11 mouse cellular contexts compared by ENCODE assay signal in genomic region chr15:77256782-77257181, GRCm38 (mm10). TPM values are rescaled to one million over a fixed set of nuclear protein-coding genes. Genes with fewer than 3 reads are reported as not detected.
DNase-seq lines count a peak whose midpoint lies in the region; ATAC-seq and TF ChIP-seq lines count a peak whose summit lies in the region.
"Had no signal": no experiment of that assay in that cellular context is flagged by ENCODE, and none has a peak within 500 bp of the region (broad histone marks: within the 10 kb centered on the region; RNA-seq: fewer than 3 reads in every experiment).

No protein-coding gene starts in this region.

- peak overlapping the region; percentile 66 for H3K9ac ChIP-seq in heart, embryonic 13.5 days
- H3K9ac ChIP-seq in midbrain, embryonic 11.5 days (ENCODE audit: low read length) = no peak overlapping the region
- H3K9ac ChIP-seq in midbrain, embryonic 16.5 days (ENCODE audit: low read depth, low read length) = no peak overlapping the region
- no peak overlapping the region for H3K9ac ChIP-seq in forebrain, embryonic 13.5 days
- H3K9ac ChIP-seq: hindbrain, embryonic 15.5 days; midbrain, embryonic 13.5 days had no signal

- H3K27me3 ChIP-seq in heart, embryonic 13.5 days (replicated peaks) = no peaks in the 10 kb centered on the region
- no peaks in the 10 kb centered on the region for H3K27me3 ChIP-seq in midbrain, embryonic 11.5 days (ENCODE audit: control insufficient read depth, insufficient read depth, low read length)
- H3K27me3 ChIP-seq in midbrain, embryonic 16.5 days (ENCODE audit: control insufficient read depth, insufficient read depth, low read depth, low read length) = no peaks in the 10 kb centered on the region
- H3K27me3 ChIP-seq in forebrain, embryonic 13.5 days = no peaks in the 10 kb centered on the region
- H3K27me3 ChIP-seq: hindbrain, embryonic 15.5 days; midbrain, embryonic 13.5 days had no signal

- WGBS in heart, embryonic 13.5 days = 71% methylated on average over 4 of the region's 4 CpGs
- 84% methylated on average over 4 of the region's 4 CpGs for WGBS in midbrain, embryonic 11.5 days
- WGBS in midbrain, embryonic 16.5 days = 92% methylated on average over 4 of the region's 4 CpGs
- WGBS in forebrain, embryonic 13.5 days = 87% methylated on average over 4 of the region's 4 CpGs

- H3K27ac ChIP-seq in heart, embryonic 13.5 days (replicated peaks) = peak overlapping the region; percentile 66
- no peak overlapping the region for H3K27ac ChIP-seq in midbrain, embryonic 11.5 days (ENCODE audit: low read depth, low read length)
- no peak overlapping the region for H3K27ac ChIP-seq in midbrain, embryonic 16.5 days (ENCODE audit: low read length)
- H3K27ac ChIP-seq in embryonic fibroblast, embryonic 13.5 days (ENCODE audit: insufficient read depth, low read length) = peak overlapping the region; percentile 98
- no peak overlapping the region for H3K27ac ChIP-seq in forebrain, embryonic 13.5 days
- H3K27ac ChIP-seq: macrophage; midbrain, embryonic 13.5 days had no signal

- H3K4me1 ChIP-seq in heart, embryonic 13.5 days = peaks cover 67% of the 10 kb centered on the region
- H3K4me1 ChIP-seq in midbrain, embryonic 11.5 days (ENCODE audit: control insufficient read depth, insufficient read depth, low read length) = no peaks in the 10 kb centered on the region
- peaks cover 23% of the 10 kb centered on the region for H3K4me1 ChIP-seq in midbrain, embryonic 16.5 days (ENCODE audit: control insufficient read depth, insufficient read depth, low read length)
- H3K4me1 ChIP-seq in embryonic fibroblast, embryonic 13.5 days (ENCODE audit: control insufficient read depth, insufficient read depth, low read length) = peaks cover 33% of the 10 kb centered on the region
- H3K4me1 ChIP-seq in forebrain, embryonic 13.5 days = peaks cover 43% of the 10 kb centered on the region

- DNase-seq in heart, adult 8-10 months (ENCODE audit: low spot score) = no peak
- DNase-seq in midbrain, embryonic 11.5 days (ENCODE audit: low spot score, missing footprints) = peak; percentile 57
- no peak for DNase-seq in cerebellum, postnatal 4 days (ENCODE audit: low spot score in 2 of 2)

- no peak for ATAC-seq in heart, embryonic 13.5 days (ENCODE audit: extremely low read depth, insufficient number of reproducible peaks, low FRiP score, low TSS enrichment)
- ATAC-seq in midbrain, embryonic 11.5 days (ENCODE audit: low FRiP score) = no peak
- no peak for ATAC-seq in midbrain, embryonic 16.5 days
- ATAC-seq in forebrain, embryonic 13.5 days = no peak
- ATAC-seq: midbrain, embryonic 13.5 days had no signal

- H3K4me2 ChIP-seq in heart, embryonic 13.5 days = peak overlapping the region; percentile 59
- H3K4me2 ChIP-seq in midbrain, embryonic 11.5 days = no peak overlapping the region
- H3K4me2 ChIP-seq in midbrain, embryonic 16.5 days (ENCODE audit: low read length) = no peak overlapping the region
- H3K4me2 ChIP-seq in forebrain, embryonic 13.5 days = no peak overlapping the region
- H3K4me2 ChIP-seq: hindbrain, embryonic 15.5 days; midbrain, embryonic 13.5 days had no signal

- no peaks in the 10 kb centered on the region for H3K36me3 ChIP-seq in heart, embryonic 13.5 days
- H3K36me3 ChIP-seq in midbrain, embryonic 11.5 days (ENCODE audit: control insufficient read depth, insufficient read depth, low read length) = no peaks in the 10 kb centered on the region
- H3K36me3 ChIP-seq in midbrain, embryonic 16.5 days (ENCODE audit: control insufficient read depth, insufficient read depth, low read length) = no peaks in the 10 kb centered on the region
- no peaks in the 10 kb centered on the region for H3K36me3 ChIP-seq in forebrain, embryonic 13.5 days (ENCODE audit: poor library complexity, severe bottlenecking)
- H3K36me3 ChIP-seq: G1E; hindbrain, embryonic 15.5 days; midbrain, embryonic 13.5 days had no signal

- TF ChIP-seq CTCF in embryonic fibroblast, embryonic 13.5 days (IDR thresholded peaks at IDR 0.05; ENCODE audit: borderline replicate concordance, insufficient read depth, low read length) = no peak

- H3K9me3 ChIP-seq in heart, embryonic 13.5 days = no peaks in the 10 kb centered on the region
- no peaks in the 10 kb centered on the region for H3K9me3 ChIP-seq in midbrain, embryonic 11.5 days (ENCODE audit: control insufficient read depth, low read length)
- H3K9me3 ChIP-seq in midbrain, embryonic 16.5 days (replicated peaks; ENCODE audit: control insufficient read depth, low read length, poor library complexity, severe bottlenecking) = no peaks in the 10 kb centered on the region
- no peaks in the 10 kb centered on the region for H3K9me3 ChIP-seq in forebrain, embryonic 13.5 days (replicated peaks)
- H3K9me3 ChIP-seq: G1E; hindbrain, embryonic 15.5 days; midbrain, embryonic 13.5 days had no signal

- no peak for TF ChIP-seq POLR2A in embryonic fibroblast, embryonic 13.5 days (IDR thresholded peaks at IDR 0.05; ENCODE audit: low read depth, low read length)

- H3K4me3 ChIP-seq in heart, embryonic 13.5 days = 0 out of 2 replicates have a peak overlapping the region, but pooled peaks have one; percentile 10
- H3K4me3 ChIP-seq in midbrain, embryonic 11.5 days (ENCODE audit: low read depth, low read length) = no peak overlapping the region
- no peak overlapping the region for H3K4me3 ChIP-seq in midbrain, embryonic 16.5 days (ENCODE audit: low read depth, low read length)
- no peak overlapping the region for H3K4me3 ChIP-seq in embryonic fibroblast, embryonic 13.5 days (ENCODE audit: insufficient read depth, low read length)
- H3K4me3 ChIP-seq in forebrain, embryonic 13.5 days = no peak overlapping the region
- H3K4me3 ChIP-seq: hindbrain, embryonic 15.5 days; midbrain, embryonic 13.5 days had no signal

RNA-seq across cellular contexts. Expression of gene Rbfox2, which starts 50.0 kb away (rescaled TPM):
- polyA plus RNA-seq in heart, embryonic 13.5 days (2015; fragmentation: Nextera tagmentation; extraction: Ambion mirVana) = 64.8 and 69.1 TPM in 2 replicates
- total RNA-seq in heart, adult 8-10 months (2022) = 100 to 1,000 TPM in 2 of 4 experiments, 10 to 100 TPM in 2; 87.6 to 108 (median 101) TPM
- 73.2 and 79.9 TPM in 2 replicates for polyA plus RNA-seq in midbrain, embryonic 11.5 days (2014; fragmentation: Nextera tagmentation; extraction: Ambion mirVana)
- 165 and 177 TPM in 2 replicates for polyA plus RNA-seq in midbrain, embryonic 16.5 days (2015; fragmentation: Nextera tagmentation; extraction: Ambion mirVana)
- 228 and 253 TPM in 2 replicates for polyA plus RNA-seq in embryonic fibroblast, embryonic 13.5 days (2011; ENCODE audit: insufficient read length, low read depth, missing spikeins)
- polyA plus RNA-seq in forebrain, embryonic 13.5 days (2015; fragmentation: Nextera tagmentation; extraction: Ambion mirVana) = 116 and 122 TPM in 2 replicates

Comparison
In these comparisons a context has a peak if more than half of its experiments do, and no peak if none do; other contexts are left out.
1. H3K27ac ChIP-seq: peak in heart, embryonic 13.5 days (single experiment) and embryonic fibroblast, embryonic 13.5 days (single experiment); none in midbrain, embryonic 11.5 days (single experiment), midbrain, embryonic 16.5 days (single experiment) and forebrain, embryonic 13.5 days (single experiment).